Mouse (Mus musculus) lung, adult 2 months (tissue): ENCODE results near the gene Gdf1.

Experiments used
- CTCF ChIP-seq: fragments of 200-500 bp; IDR thresholded peaks from 2 replicates; pipeline ENCODE4 v1.5.1; 2011; ENCODE audit warnings: mild to moderate bottlenecking, low read length, control low read depth; ENCODE audit not compliant: insufficient read depth
- POLR2A ChIP-seq: fragments of 200-500 bp; IDR thresholded peaks from 2 replicates; pipeline ENCODE4 v1.6.1; 2011; ENCODE audit warnings: low read depth, mild to moderate bottlenecking, control low read depth, low read length, borderline replicate concordance; ENCODE audit errors: extremely low read depth

GRCm38 (mm10) chr8:70377049-70377448 lies 47.4 kb downstream of the Gdf1 start:
- no peak for TF ChIP-seq CTCF
- TF ChIP-seq POLR2A, result no peak
